Mouse (Mus musculus): ENCODE results near the gene Tube1.

GRCm38 (mm10) chr10:39171134-39171533 lies 37.4 kb downstream of the Tube1 start:
- TF ChIP-seq POLR2A (IDR thresholded peaks at IDR 0.05; ENCODE audit: borderline replicate concordance, extremely low read depth, low read depth, low read length) (no peak; the same call in 1 of the 2 replicates), CTCF (IDR thresholded peaks at IDR 0.05; ENCODE audit: insufficient read depth, low read length) (peak; percentile 97)
